Mouse (Mus musculus): ENCODE data around the gene Gpr137b.
"Not testable (repeated sequence)": the region's sequence is repeated elsewhere in the genome, so short reads cannot be mapped to it uniquely, and the experiment has no call there.

DNA sequence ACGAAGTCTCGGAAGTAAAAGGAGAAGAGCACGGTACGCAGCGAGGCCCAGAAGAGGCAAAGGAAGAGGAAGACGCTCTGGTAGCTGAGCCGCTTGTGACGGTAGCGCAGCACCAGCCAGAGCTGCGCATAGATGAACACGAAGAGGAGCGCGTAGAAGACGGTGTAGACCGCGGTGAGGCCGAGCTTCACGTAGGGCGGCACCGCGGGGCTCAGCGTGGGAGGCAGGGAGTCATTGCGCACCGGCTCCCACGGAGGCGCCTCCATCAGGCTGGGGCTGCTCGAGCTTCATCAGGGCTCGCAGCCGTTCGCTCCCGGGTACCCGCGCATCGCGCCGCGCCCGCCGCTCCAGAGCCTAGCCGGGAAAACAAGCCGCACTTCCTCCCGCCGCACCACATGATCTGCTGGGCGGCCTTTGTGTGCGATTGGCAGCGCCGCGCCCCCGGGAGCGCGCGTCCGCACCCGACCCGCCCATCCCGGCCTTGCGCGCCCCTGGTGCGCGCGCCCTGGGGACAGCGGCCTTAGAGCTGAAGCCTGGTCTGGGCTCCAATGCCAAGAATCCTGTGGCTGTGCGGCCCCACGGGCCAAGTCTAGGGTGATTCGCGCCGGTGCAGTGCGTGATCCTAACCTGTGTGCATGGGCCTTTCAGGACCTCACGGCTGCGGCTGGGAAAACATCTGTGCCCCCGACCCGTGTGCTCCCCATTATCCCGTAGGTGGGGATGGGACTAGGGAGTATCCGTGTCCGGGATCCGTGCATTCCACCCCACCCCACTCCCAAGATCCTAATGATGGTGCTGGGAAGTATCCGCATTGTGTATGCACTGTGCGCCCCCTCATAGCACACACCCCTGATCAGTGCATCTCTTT is at the start of gene Gpr137b:
- not testable (repeated sequence) for TF ChIP-seq GATA1 (IDR thresholded peaks at IDR 0.05; ENCODE audit: borderline replicate concordance, low read length); FLI1 (IDR thresholded peaks at IDR 0.05; ENCODE audit: low read length)

All from megakaryocyte, embryonic 14.5 days (primary cell).